In the genomic region with DNA sequence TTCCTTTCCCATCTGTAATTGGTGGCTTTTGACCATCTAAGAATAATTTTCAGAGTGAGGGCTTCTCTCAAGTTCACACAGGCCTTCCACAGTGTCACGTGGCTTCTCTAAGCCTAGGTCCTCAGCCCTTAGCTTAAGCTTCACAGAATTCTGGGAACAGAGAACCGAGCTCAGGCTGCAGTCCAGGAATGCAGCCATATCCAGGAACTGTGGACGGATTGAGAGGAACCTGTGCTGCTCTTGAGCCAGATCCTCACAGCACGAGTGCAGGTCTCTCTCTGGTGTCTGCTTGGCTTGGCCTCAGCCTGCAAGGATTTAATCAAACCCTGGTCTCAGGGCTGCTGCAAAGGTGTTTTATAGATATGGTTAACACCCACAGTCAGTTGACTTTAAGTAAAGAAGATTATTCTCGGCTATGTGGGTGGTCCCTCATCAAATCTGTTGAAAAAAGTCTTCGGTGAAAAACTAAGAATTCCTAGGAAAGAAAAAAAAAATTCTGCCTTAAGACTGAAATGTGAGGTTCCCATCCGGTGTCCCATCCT, we compare ENCODE assay signal across 21 mouse cellular contexts.
DNase-seq lines count a peak whose midpoint lies in the region; ATAC-seq lines count a peak whose summit lies in the region.
"Had no signal": no experiment of that assay in that cellular context is flagged by ENCODE, and none has a peak within 500 bp of the region (broad histone marks: within the 10 kb centered on the region; RNA-seq: fewer than 3 reads in every experiment).

No protein-coding gene starts in this region.

- WGBS in embryonic facial prominence, embryonic 14.5 days = 71% methylated on average over 7 of the region's 7 CpGs
- WGBS in embryonic facial prominence, embryonic 10.5 days = 85% methylated on average over 7 of the region's 7 CpGs
- 55% methylated on average over 7 of the region's 7 CpGs for WGBS in limb, embryonic 13.5 days
- WGBS in limb, embryonic 10.5 days = 84% methylated on average over 7 of the region's 7 CpGs
- WGBS in midbrain, embryonic 16.5 days = 84% methylated on average over 7 of the region's 7 CpGs

- 0 out of 2 replicates have a peak overlapping the region, but pooled peaks have one; percentile 28 for H3K27ac ChIP-seq in embryonic facial prominence, embryonic 14.5 days (replicated peaks; ENCODE audit: low read depth, low read length)
- no peak overlapping the region for H3K27ac ChIP-seq in embryonic facial prominence, embryonic 10.5 days (replicated peaks)
- H3K27ac ChIP-seq in limb, embryonic 13.5 days = peak overlapping the region; percentile 49; the same call in 1 of the 2 replicates
- no peak overlapping the region for H3K27ac ChIP-seq in limb, embryonic 10.5 days
- no peak overlapping the region for H3K27ac ChIP-seq in midbrain, embryonic 16.5 days (ENCODE audit: low read length)
- H3K27ac ChIP-seq: forebrain, embryonic 13.5 days; heart, embryonic 13.5 days; hindbrain, embryonic 14.5 days; limb, embryonic 12.5 days; liver, embryonic 15.5 days; macrophage; stomach, embryonic 15.5 days had no signal

- H3K36me3 ChIP-seq in embryonic facial prominence, embryonic 14.5 days (ENCODE audit: control insufficient read depth, insufficient read depth, low read length) = no peaks in the 10 kb centered on the region
- no peaks in the 10 kb centered on the region for H3K36me3 ChIP-seq in embryonic facial prominence, embryonic 10.5 days (replicated peaks)
- no peaks in the 10 kb centered on the region for H3K36me3 ChIP-seq in limb, embryonic 13.5 days
- H3K36me3 ChIP-seq in limb, embryonic 10.5 days = no peaks in the 10 kb centered on the region
- H3K36me3 ChIP-seq in midbrain, embryonic 16.5 days (ENCODE audit: control insufficient read depth, insufficient read depth, low read length) = no peaks in the 10 kb centered on the region
- H3K36me3 ChIP-seq: heart, embryonic 13.5 days; limb, embryonic 12.5 days; liver, embryonic 15.5 days; stomach, embryonic 15.5 days had no signal

- no peak overlapping the region for H3K9ac ChIP-seq in embryonic facial prominence, embryonic 14.5 days (ENCODE audit: low read depth, low read length)
- no peak overlapping the region for H3K9ac ChIP-seq in limb, embryonic 13.5 days
- H3K9ac ChIP-seq in midbrain, embryonic 16.5 days (ENCODE audit: low read depth, low read length) = no peak overlapping the region
- H3K9ac ChIP-seq: forebrain, embryonic 13.5 days; heart, embryonic 13.5 days; hindbrain, embryonic 14.5 days; limb, embryonic 12.5 days; liver, embryonic 15.5 days; stomach, embryonic 15.5 days had no signal

- DNase-seq in embryonic facial prominence, embryonic 14.5 days (ENCODE audit: low spot score) = no peak
- no peak for DNase-seq in embryonic facial prominence, embryonic 10.5 days (ENCODE audit: low spot score)
- no peak for DNase-seq in limb, embryonic 10.5 days (ENCODE audit: low spot score)
- peak; percentile 35 to 53 for DNase-seq in cerebellum, postnatal 25 days
- DNase-seq in left cerebral cortex, postnatal 36 days (ENCODE audit: low spot score in 2 of 2) = peak; percentile 30 to 52
- DNase-seq: gastrocnemius, postnatal 14 days; heart, adult 18-20 months; kidney, adult 9 months; kidney, postnatal 25 days; retina, postnatal 1 day had no signal

- no peak for ATAC-seq in embryonic facial prominence, embryonic 14.5 days (ENCODE audit: low read depth)
- ATAC-seq in limb, embryonic 13.5 days (ENCODE audit: low FRiP score, low read depth) = 0 out of 2 replicates have a peak, but pooled peaks have one; percentile 59
- no peak for ATAC-seq in midbrain, embryonic 16.5 days
- ATAC-seq: forebrain, embryonic 13.5 days had no signal

- peaks cover 12% of the 10 kb centered on the region for H3K9me3 ChIP-seq in embryonic facial prominence, embryonic 14.5 days (ENCODE audit: control insufficient read depth, low read length)
- H3K9me3 ChIP-seq in embryonic facial prominence, embryonic 10.5 days = peaks cover 12% of the 10 kb centered on the region; the same call in 1 of the 2 replicates
- peaks cover 8% of the 10 kb centered on the region for H3K9me3 ChIP-seq in limb, embryonic 13.5 days
- 0 out of 2 replicates have a peak, but pooled peaks cover 3% of the 10 kb centered on the region for H3K9me3 ChIP-seq in limb, embryonic 10.5 days (replicated peaks)
- no peaks in the 10 kb centered on the region for H3K9me3 ChIP-seq in midbrain, embryonic 16.5 days (replicated peaks; ENCODE audit: control insufficient read depth, low read length, poor library complexity, severe bottlenecking)
- H3K9me3 ChIP-seq: liver, embryonic 15.5 days had no signal

- no peaks in the 10 kb centered on the region for H3K4me1 ChIP-seq in embryonic facial prominence, embryonic 14.5 days (ENCODE audit: control insufficient read depth, insufficient read depth, low read length)
- H3K4me1 ChIP-seq in embryonic facial prominence, embryonic 10.5 days = no peaks in the 10 kb centered on the region; the same call in 1 of the 2 replicates
- peaks cover 4% of the 10 kb centered on the region; the same call in 1 of the 2 replicates for H3K4me1 ChIP-seq in limb, embryonic 13.5 days
- H3K4me1 ChIP-seq in limb, embryonic 10.5 days = peaks cover 2% of the 10 kb centered on the region; the same call in 1 of the 2 replicates
- no peaks in the 10 kb centered on the region for H3K4me1 ChIP-seq in midbrain, embryonic 16.5 days (ENCODE audit: control insufficient read depth, insufficient read depth, low read length)
- H3K4me1 ChIP-seq: forebrain, embryonic 13.5 days; heart, embryonic 13.5 days; limb, embryonic 12.5 days; liver, embryonic 15.5 days; stomach, embryonic 15.5 days had no signal

- H3K27me3 ChIP-seq in embryonic facial prominence, embryonic 14.5 days (replicated peaks; ENCODE audit: control insufficient read depth, insufficient read depth, low read length) = no peaks in the 10 kb centered on the region
- no peaks in the 10 kb centered on the region for H3K27me3 ChIP-seq in embryonic facial prominence, embryonic 10.5 days (replicated peaks; ENCODE audit: low read depth, poor library complexity, severe bottlenecking)
- no peaks in the 10 kb centered on the region for H3K27me3 ChIP-seq in limb, embryonic 13.5 days
- H3K27me3 ChIP-seq in limb, embryonic 10.5 days (ENCODE audit: low read depth, poor library complexity, severe bottlenecking) = no peaks in the 10 kb centered on the region
- H3K27me3 ChIP-seq in midbrain, embryonic 16.5 days (ENCODE audit: control insufficient read depth, insufficient read depth, low read depth, low read length) = no peaks in the 10 kb centered on the region
- H3K27me3 ChIP-seq: forebrain, embryonic 13.5 days; heart, embryonic 13.5 days; limb, embryonic 12.5 days; liver, embryonic 15.5 days; stomach, embryonic 15.5 days had no signal

- intact Hi-C loops in left cerebral cortex, postnatal 36 days (cut with DNase I) = no loop called here

- no peak overlapping the region for H3K4me2 ChIP-seq in embryonic facial prominence, embryonic 14.5 days (ENCODE audit: low read depth, low read length)
- no peak overlapping the region for H3K4me2 ChIP-seq in limb, embryonic 13.5 days (replicated peaks)
- H3K4me2 ChIP-seq in midbrain, embryonic 16.5 days (ENCODE audit: low read length) = no peak overlapping the region
- H3K4me2 ChIP-seq: forebrain, embryonic 13.5 days; heart, embryonic 13.5 days; hindbrain, embryonic 14.5 days; limb, embryonic 12.5 days; liver, embryonic 15.5 days; midbrain, embryonic 11.5 days; stomach, embryonic 15.5 days had no signal

- H3K4me3 ChIP-seq in embryonic facial prominence, embryonic 14.5 days (ENCODE audit: low read depth, low read length) = no peak overlapping the region
- H3K4me3 ChIP-seq in embryonic facial prominence, embryonic 10.5 days = no peak overlapping the region
- H3K4me3 ChIP-seq in limb, embryonic 13.5 days = no peak overlapping the region
- H3K4me3 ChIP-seq in limb, embryonic 10.5 days = no peak overlapping the region
- no peak overlapping the region for H3K4me3 ChIP-seq in midbrain, embryonic 16.5 days (ENCODE audit: low read depth, low read length)
- H3K4me3 ChIP-seq: erythroblast, embryonic 14.5 days; forebrain, embryonic 13.5 days; heart, embryonic 13.5 days; limb, embryonic 12.5 days; liver, embryonic 15.5 days; stomach, embryonic 15.5 days had no signal

Comparison
In these comparisons a context has a peak if more than half of its experiments do, and no peak if none do; other contexts are left out.
1. H3K27ac ChIP-seq: peak in embryonic facial prominence, embryonic 14.5 days (single experiment) and limb, embryonic 13.5 days (single experiment); none in embryonic facial prominence, embryonic 10.5 days (single experiment), limb, embryonic 10.5 days (single experiment) and midbrain, embryonic 16.5 days (single experiment).
2. DNase-seq: peak in cerebellum, postnatal 25 days (2 of 2) and left cerebral cortex, postnatal 36 days (2 of 2); none in embryonic facial prominence, embryonic 14.5 days (single experiment), embryonic facial prominence, embryonic 10.5 days (single experiment) and limb, embryonic 10.5 days (single experiment).